Mouse (Mus musculus): ENCODE data around the gene Tor4a.

DNA sequence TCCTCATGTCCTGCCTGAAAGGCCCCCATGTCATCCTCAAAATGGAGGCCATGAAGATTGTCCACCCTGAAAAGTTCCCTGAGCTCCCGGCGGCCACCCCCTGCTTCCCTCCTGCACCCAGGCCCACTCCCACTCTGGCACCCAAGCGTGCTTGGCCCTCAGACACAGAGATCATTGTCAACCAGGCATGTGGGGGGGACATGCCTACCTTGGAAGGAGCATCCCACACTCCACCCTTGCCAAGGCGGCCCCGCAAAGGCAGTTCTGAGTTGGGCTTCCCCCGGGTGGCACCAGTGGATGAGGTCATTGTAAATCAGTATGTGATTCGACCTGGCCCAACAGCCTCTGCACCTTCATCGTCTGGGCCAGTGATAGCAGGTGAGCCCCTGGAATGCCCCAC is 46.7 kb upstream of the Tor4a start:
- TF ChIP-seq CTCF (IDR thresholded peaks at IDR 0.05; ENCODE audit: borderline replicate concordance, extremely low read depth, insufficient read depth, insufficient read length) (no peak), POLR2A (IDR thresholded peaks at IDR 0.05; ENCODE audit: borderline replicate concordance, extremely low read depth, insufficient read depth, insufficient read length, poor library complexity, severe bottlenecking) (no peak)
